Mouse (Mus musculus) bone marrow macrophage, adult 2 months (primary cell): ENCODE results near the gene Nktr.

ENCODE experiments used
- CTCF ChIP-seq: IDR thresholded peaks from 2 replicates; pipeline ENCODE4 v1.5.1; 2012; ENCODE audit warnings: low read depth, mild to moderate bottlenecking, low read length, moderate library complexity
- POLR2A ChIP-seq: IDR thresholded peaks from 2 replicates; pipeline ENCODE4 v1.6.1; 2012; ENCODE audit warnings: mild to moderate bottlenecking, low read depth, low read length, borderline replicate concordance

GRCm38 (mm10) chr9:121741168-121741567 lies 22.2 kb downstream of the Nktr start:
- no peak for TF ChIP-seq CTCF
- TF ChIP-seq POLR2A = no peak
